Mouse (Mus musculus): ENCODE data around the gene Vmn2r19. TPM values are rescaled to one million over a fixed set of nuclear protein-coding genes. Genes with fewer than 3 reads are reported as not detected.

The Vmn2r19 gene
- not detected in 2 replicates for polyA plus RNA-seq (2012; rRNA removed)

GRCm38 (mm10) chr6:123308033-123308432 is at the start of gene Vmn2r19:
TSS of gene Vmn2r19 (plus strand) at chr6:123308333.

GRCm38 (mm10) chr6:123261555-123262161 is 46.5 kb upstream of the Vmn2r19 start, which contains the start of gene Clec4d:
TSS of gene Clec4d (plus strand) at chr6:123262111.

GRCm38 (mm10) chr6:123289753-123290152 is 18.4 kb upstream of the Vmn2r19 start, which contains the start of gene Clec4e:
TSS of gene Clec4e (minus strand) at chr6:123289870.

Other genes starting within 250 kb of the Vmn2r19 start
- 0.08 and 0.19 TPM in 2 replicates for gene Clec4a2, start 201.9 kb upstream of the Vmn2r19 start, polyA plus RNA-seq (2012; rRNA removed)
- not detected in 2 replicates for gene Clec4b2, start 135.4 kb upstream of the Vmn2r19 start, polyA plus RNA-seq (2012; rRNA removed)
- 0.14 and 0.30 TPM in 2 replicates for gene Clec4n, start 78.5 kb upstream of the Vmn2r19 start, polyA plus RNA-seq (2012; rRNA removed)
- 0.09 TPM in 1 of 2 replicates, not detected in the other for gene Clec4d, start 46.2 kb upstream of the Vmn2r19 start, polyA plus RNA-seq (2012; rRNA removed)
- gene Clec4e, start 18.5 kb upstream of the Vmn2r19 start, polyA plus RNA-seq (2012; rRNA removed) = not detected in 2 replicates
- not detected in 2 replicates for gene Vmn2r20, start 109.8 kb downstream of the Vmn2r19 start, polyA plus RNA-seq (2012; rRNA removed)
- not detected in 2 replicates for gene Vmn2r21, start 225.1 kb downstream of the Vmn2r19 start, polyA plus RNA-seq (2012; rRNA removed)